ENCODE assay signal across 8 mouse cellular contexts in the genomic region with DNA sequence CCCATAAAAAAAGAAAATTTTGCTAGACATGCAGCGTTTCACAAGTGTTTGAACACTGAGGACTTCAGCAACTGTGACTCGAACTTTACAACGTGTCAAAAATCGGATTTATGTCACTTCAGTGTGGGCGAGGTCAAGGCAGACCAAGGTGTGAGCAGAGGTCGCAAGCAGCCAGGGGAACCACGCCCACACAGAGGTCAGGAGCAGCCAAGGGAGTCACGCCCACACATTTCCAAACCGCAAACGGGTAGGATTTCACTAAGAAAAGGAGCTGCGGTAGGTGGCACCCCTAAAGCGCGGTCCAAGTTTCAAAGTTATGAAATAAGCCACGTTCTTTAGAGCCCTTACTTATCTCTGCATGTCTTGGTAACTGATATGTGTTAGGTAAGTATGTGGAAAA. TPM values are rescaled to one million over a fixed set of nuclear protein-coding genes. Genes with fewer than 3 reads are reported as not detected.
DNase-seq lines count a peak whose midpoint lies in the region; ATAC-seq and TF ChIP-seq lines count a peak whose summit lies in the region.

No protein-coding gene starts in this region.

- H3K27ac ChIP-seq in heart, embryonic 16.5 days (ENCODE audit: low read length): no peak overlapping the region
- no peak overlapping the region for H3K27ac ChIP-seq in limb, embryonic 14.5 days (replicated peaks; ENCODE audit: low read depth, low read length)
- H3K27ac ChIP-seq in hindbrain, embryonic 13.5 days: no peak overlapping the region
- H3K27ac ChIP-seq in forebrain, embryonic 13.5 days: no peak overlapping the region

- H3K9ac ChIP-seq in heart, embryonic 16.5 days (ENCODE audit: low read length): no peak overlapping the region
- H3K9ac ChIP-seq in limb, embryonic 14.5 days (ENCODE audit: low read depth, low read length, severe bottlenecking): peak overlapping the region; percentile 25; the same call in 1 of the 2 replicates
- H3K9ac ChIP-seq in hindbrain, embryonic 13.5 days: no peak overlapping the region
- H3K9ac ChIP-seq in forebrain, embryonic 13.5 days: no peak overlapping the region

- peaks cover 6% of the 10 kb centered on the region for H3K4me1 ChIP-seq in G1E (ENCODE audit: insufficient read depth, low read depth, low read length)
- H3K4me1 ChIP-seq in heart, embryonic 16.5 days (ENCODE audit: control insufficient read depth, insufficient read depth, low read length): peaks cover 5% of the 10 kb centered on the region; the same call in 1 of the 2 replicates
- H3K4me1 ChIP-seq in limb, embryonic 14.5 days (ENCODE audit: control insufficient read depth, insufficient read depth, low read length): peaks cover 10% of the 10 kb centered on the region; the same call in 1 of the 2 replicates
- no peaks in the 10 kb centered on the region for H3K4me1 ChIP-seq in hindbrain, embryonic 13.5 days (replicated peaks)
- H3K4me1 ChIP-seq in forebrain, embryonic 13.5 days: no peaks in the 10 kb centered on the region

- 3% methylated on average over 14 of the region's 14 CpGs for WGBS in heart, embryonic 16.5 days
- whole genome bisulfite sequencing in limb, embryonic 14.5 days: under 1% methylated on average over 14 of the region's 14 CpGs
- WGBS in hindbrain, embryonic 13.5 days: 9% methylated on average over 14 of the region's 14 CpGs
- WGBS in forebrain, embryonic 13.5 days: 7% methylated on average over 14 of the region's 14 CpGs

- TF ChIP-seq CTCF in G1E (IDR thresholded peaks at IDR 0.05; ENCODE audit: low read depth, low read length): no peak

- peak overlapping the region; percentile 20; the same call in 1 of the 2 replicates for H3K4me3 ChIP-seq in G1E (ENCODE audit: low read depth, low read length)
- H3K4me3 ChIP-seq in heart, embryonic 16.5 days (ENCODE audit: low read length): peak overlapping the region; percentile 1; the same call in 1 of the 2 replicates
- 0 out of 2 replicates have a peak overlapping the region, but pooled peaks have one; percentile 7 for H3K4me3 ChIP-seq in limb, embryonic 14.5 days (replicated peaks; ENCODE audit: low read length)
- no peak overlapping the region for H3K4me3 ChIP-seq in hindbrain, embryonic 13.5 days
- H3K4me3 ChIP-seq in forebrain, embryonic 13.5 days: no peak overlapping the region

- peaks cover 9% of the 10 kb centered on the region; the same call in 1 of the 2 replicates for H3K27me3 ChIP-seq in G1E (ENCODE audit: insufficient read depth, low read length)
- no peaks in the 10 kb centered on the region for H3K27me3 ChIP-seq in heart, embryonic 16.5 days (ENCODE audit: control insufficient read depth, insufficient read depth, low read length)
- no peaks in the 10 kb centered on the region for H3K27me3 ChIP-seq in limb, embryonic 14.5 days (ENCODE audit: control insufficient read depth, insufficient read depth, low read length)
- H3K27me3 ChIP-seq in hindbrain, embryonic 13.5 days: no peaks in the 10 kb centered on the region
- no peaks in the 10 kb centered on the region for H3K27me3 ChIP-seq in forebrain, embryonic 13.5 days

- H3K9me3 ChIP-seq in G1E (replicated peaks): no peaks in the 10 kb centered on the region
- no peaks in the 10 kb centered on the region for H3K9me3 ChIP-seq in heart, embryonic 16.5 days (replicated peaks; ENCODE audit: control insufficient read depth, low read length)
- H3K9me3 ChIP-seq in limb, embryonic 14.5 days (ENCODE audit: control insufficient read depth, low read length): no peaks in the 10 kb centered on the region
- H3K9me3 ChIP-seq in hindbrain, embryonic 13.5 days: no peaks in the 10 kb centered on the region
- no peaks in the 10 kb centered on the region for H3K9me3 ChIP-seq in forebrain, embryonic 13.5 days (replicated peaks)

- TF ChIP-seq POLR2A in limb, embryonic 14.5 days (IDR thresholded peaks at IDR 0.05; ENCODE audit: borderline replicate concordance, extremely low read depth, insufficient read depth, insufficient read length): no peak

- no peak; the same call in 1 of the 2 replicates for ATAC-seq in G1E (ENCODE audit: extremely low read depth, insufficient number of reproducible peaks, low FRiP score, poor library complexity, severe bottlenecking)
- ATAC-seq in heart, embryonic 16.5 days (replicated peaks; ENCODE audit: extremely low read depth, insufficient read depth, low FRiP score): no peak
- no peak for ATAC-seq in limb, embryonic 14.5 days (ENCODE audit: low FRiP score, low read depth)
- no peak for ATAC-seq in hindbrain, embryonic 13.5 days (ENCODE audit: low FRiP score)
- ATAC-seq in forebrain, embryonic 13.5 days: no peak

- no peak for DNase-seq in G1E (ENCODE audit: low spot score)
- DNase-seq in adrenal gland, postnatal 14 days: peak; percentile 78
- peak; percentile 24 for DNase-seq in limb, embryonic 14.5 days (ENCODE audit: low spot score)
- DNase-seq in natural killer cell, adult 2 months (ENCODE audit: low spot score in 2 of 2): peak; percentile 59 to 62
- DNase-seq in cerebellum, postnatal 10 days: no peak

- H3K4me2 ChIP-seq in heart, embryonic 16.5 days (ENCODE audit: low read depth, low read length): peak overlapping the region; percentile 46
- H3K4me2 ChIP-seq in limb, embryonic 14.5 days (replicated peaks; ENCODE audit: low read depth, low read length, severe bottlenecking): peak overlapping the region; percentile 41; the same call in 1 of the 2 replicates
- H3K4me2 ChIP-seq in hindbrain, embryonic 13.5 days: no peak overlapping the region
- H3K4me2 ChIP-seq in forebrain, embryonic 13.5 days: no peak overlapping the region

- no peaks in the 10 kb centered on the region for H3K36me3 ChIP-seq in G1E (replicated peaks)
- no peaks in the 10 kb centered on the region for H3K36me3 ChIP-seq in heart, embryonic 16.5 days (ENCODE audit: control insufficient read depth, insufficient read depth)
- H3K36me3 ChIP-seq in limb, embryonic 14.5 days (ENCODE audit: control insufficient read depth, insufficient read depth, low read length): no peaks in the 10 kb centered on the region
- H3K36me3 ChIP-seq in hindbrain, embryonic 13.5 days: no peaks in the 10 kb centered on the region
- H3K36me3 ChIP-seq in forebrain, embryonic 13.5 days (ENCODE audit: poor library complexity, severe bottlenecking): no peaks in the 10 kb centered on the region

RNA-seq across cellular contexts. Expression of a gene that starts 43.1 kb away (rescaled TPM):
- total RNA-seq in G1E (2014; fragmentation: Nextera tagmentation) (not detected in 2 replicates), G1E (2017) (0.06 and 0.22 TPM in 2 replicates)
- polyA plus RNA-seq in G1E (2012): not detected in 2 replicates
- total RNA-seq in adrenal gland, postnatal 14 days (2021): 56.9 and 65.7 TPM in 2 replicates
- polyA plus RNA-seq in heart, embryonic 16.5 days (2015; fragmentation: Nextera tagmentation; extraction: Ambion mirVana): 1.1 and 1.2 TPM in 2 replicates
- polyA plus RNA-seq in limb, embryonic 14.5 days (2012; rRNA removed): 0.99 and 1.1 TPM in 2 replicates
- polyA plus RNA-seq in limb, embryonic 14.5 days (2014; fragmentation: Nextera tagmentation; extraction: Ambion mirVana): 1.6 and 1.8 TPM in 2 replicates
- polyA plus RNA-seq in hindbrain, embryonic 13.5 days (2015; fragmentation: Nextera tagmentation; extraction: Ambion mirVana): 1.3 and 1.7 TPM in 2 replicates
- polyA plus RNA-seq in forebrain, embryonic 13.5 days (2015; fragmentation: Nextera tagmentation; extraction: Ambion mirVana): 0.93 and 1.1 TPM in 2 replicates

RNA-seq across cellular contexts. Expression of a gene that starts 43.2 kb away (rescaled TPM):
- total RNA-seq in G1E (2014; fragmentation: Nextera tagmentation): not detected in 2 replicates
- total RNA-seq in G1E (2017): 0.05 and 0.12 TPM in 2 replicates
- 0.02 TPM in 1 of 2 replicates, not detected in the other for polyA plus RNA-seq in G1E (2012)
- total RNA-seq in adrenal gland, postnatal 14 days (2021): 0.93 and 1.3 TPM in 2 replicates
- 0.14 and 0.18 TPM in 2 replicates for polyA plus RNA-seq in heart, embryonic 16.5 days (2015; fragmentation: Nextera tagmentation; extraction: Ambion mirVana)
- 1.3 and 2.0 TPM in 2 replicates for polyA plus RNA-seq in limb, embryonic 14.5 days (2012; rRNA removed)
- polyA plus RNA-seq in limb, embryonic 14.5 days (2014; fragmentation: Nextera tagmentation; extraction: Ambion mirVana): 0.40 and 0.66 TPM in 2 replicates
- polyA plus RNA-seq in hindbrain, embryonic 13.5 days (2015; fragmentation: Nextera tagmentation; extraction: Ambion mirVana): 2.8 and 3.1 TPM in 2 replicates
- polyA plus RNA-seq in forebrain, embryonic 13.5 days (2015; fragmentation: Nextera tagmentation; extraction: Ambion mirVana): 1.0 TPM in 2 replicates

Comparison
In these comparisons a context has a peak if more than half of its experiments do, and no peak if none do; other contexts are left out.
1. DNase-seq: peak in adrenal gland, postnatal 14 days (single experiment), limb, embryonic 14.5 days (single experiment) and natural killer cell, adult 2 months (2 of 2); none in G1E (single experiment) and cerebellum, postnatal 10 days (0 of 2).
2. H3K4me3 ChIP-seq: peak in G1E (single experiment), heart, embryonic 16.5 days (single experiment) and limb, embryonic 14.5 days (single experiment); none in hindbrain, embryonic 13.5 days (single experiment) and forebrain, embryonic 13.5 days (single experiment).
3. H3K4me2 ChIP-seq: peak in heart, embryonic 16.5 days (single experiment) and limb, embryonic 14.5 days (single experiment); none in hindbrain, embryonic 13.5 days (single experiment) and forebrain, embryonic 13.5 days (single experiment).